Mouse (Mus musculus) embryo, embryonic 11.5 days (tissue): ENCODE data around the gene Ntan1.
"Not testable (repeated sequence)": the region's sequence is repeated elsewhere in the genome, so short reads cannot be mapped to it uniquely, and the experiment has no call there.

Experiments
- DNase-seq: peaks from one replicate; pipeline ENCODE4 v3.0.0-alpha.2; 2012; ENCODE audit warnings: low read depth, low spot score

The Ntan1 gene

GRCm38 (mm10) chr16:13818560-13819393 is at the start of gene Ntan1:
TSS of gene Ntan1 (plus strand) at chr16:13818845.
- DNase-seq, result peak; percentile 93

GRCm38 (mm10) chr16:13771603-13772002 is 47.0 kb upstream of the Ntan1 start:
- not testable (repeated sequence) for DNase-seq

- DNase-seq, result not testable (repeated sequence)
Observed at GRCm38 (mm10) chr16:13772051-13772450, 46.6 kb upstream of the Ntan1 start.

- DNase-seq, result not testable (repeated sequence)
Observed at GRCm38 (mm10) chr16:13774011-13774410, 44.6 kb upstream of the Ntan1 start.

DNA sequence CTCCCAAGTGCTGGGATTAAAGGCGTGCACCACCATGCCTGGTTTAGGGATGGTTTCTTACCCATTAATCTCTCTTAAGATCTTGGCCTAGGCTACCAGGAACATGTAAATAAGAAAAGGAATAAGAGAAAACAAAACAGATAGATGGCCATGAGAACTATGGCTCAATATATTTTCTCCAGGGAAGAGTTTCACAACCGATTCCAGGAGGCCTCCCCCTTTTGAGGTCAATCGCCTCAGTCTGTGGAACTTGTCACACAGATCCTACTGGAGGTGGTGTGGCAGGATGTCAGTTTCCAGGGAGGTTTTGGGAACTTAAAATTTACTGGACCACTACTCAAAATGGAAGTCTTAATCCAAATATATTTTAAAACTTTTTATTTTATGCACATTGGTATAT is 44.0 kb upstream of the Ntan1 start:
- DNase-seq, result not testable (repeated sequence)

GRCm38 (mm10) chr16:13780353-13781036 is 38.1 kb upstream of the Ntan1 start, which contains the start of gene Rrn3:
TSS of gene Rrn3 (plus strand) at chr16:13780708.
- peak; percentile 77 for DNase-seq

GRCm38 (mm10) chr16:13781216-13781615 is 37.4 kb upstream of the Ntan1 start:
- no peak for DNase-seq

- DNase-seq, result no peak
Observed at GRCm38 (mm10) chr16:13785932-13786331, 32.7 kb upstream of the Ntan1 start.

- DNase-seq, result not testable (repeated sequence)
Observed at GRCm38 (mm10) chr16:13793441-13793840, 25.2 kb upstream of the Ntan1 start.

DNA sequence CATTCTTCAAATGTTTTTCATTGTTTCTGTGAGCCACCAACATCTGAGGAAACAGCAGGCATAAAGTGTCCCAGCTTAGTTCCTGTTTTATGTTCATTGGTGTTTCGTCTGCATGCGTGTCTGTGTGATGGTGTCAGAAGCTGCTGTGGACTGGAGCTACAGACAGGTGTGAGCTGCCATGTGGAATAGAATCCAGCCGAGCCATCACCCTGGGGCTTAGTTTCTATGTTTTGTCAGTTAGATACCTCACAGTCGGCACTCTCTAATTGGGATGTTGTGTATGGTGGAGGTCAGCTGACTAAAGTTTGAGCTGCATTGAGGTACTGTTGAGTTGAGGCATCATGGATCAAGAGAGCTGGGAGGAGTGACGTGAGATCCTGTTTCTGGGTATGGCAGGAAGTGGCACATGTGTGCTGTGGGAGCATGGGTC is 21.9 kb upstream of the Ntan1 start:
- no peak for DNase-seq

DNA sequence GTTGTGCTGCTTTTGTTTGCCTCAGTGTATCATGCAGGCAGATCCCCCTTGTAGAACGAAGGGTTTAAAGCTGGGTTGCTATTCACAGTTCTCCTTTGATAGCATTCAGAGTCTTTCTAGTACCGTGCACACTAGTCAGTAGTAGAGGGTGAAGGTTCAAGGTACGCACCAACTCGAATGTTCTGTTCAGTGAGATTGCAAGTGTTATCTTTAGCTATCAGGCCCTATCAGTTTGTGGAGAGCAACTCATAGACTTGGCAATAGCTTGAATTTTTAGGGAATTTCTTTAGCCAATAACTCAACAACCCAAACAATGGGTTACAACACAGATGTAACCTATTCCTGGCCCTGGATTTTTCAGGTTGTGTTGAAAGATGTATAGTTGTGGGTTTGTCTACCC is 17.4 kb upstream of the Ntan1 start:
- DNase-seq, result no peak

DNA sequence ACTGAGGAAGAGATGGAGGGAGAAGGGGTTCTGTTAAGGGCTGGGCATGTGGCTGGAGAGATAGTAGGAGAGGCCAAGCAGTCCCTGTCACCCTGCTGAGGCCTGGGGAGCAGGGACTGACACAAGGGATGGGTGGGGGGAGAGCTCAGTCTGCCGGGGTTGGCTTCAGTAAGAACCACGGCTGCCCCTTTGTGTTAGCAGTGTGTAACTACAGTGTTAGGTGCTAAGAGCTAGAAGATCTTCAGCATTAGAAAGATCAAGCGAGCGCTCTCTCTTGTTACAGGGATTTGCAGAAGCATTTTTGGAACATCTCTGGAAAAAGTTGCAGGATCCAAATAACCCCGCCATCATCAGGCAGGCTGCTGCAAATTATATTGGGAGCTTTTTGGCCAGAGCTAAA is 14.0 kb upstream of the Ntan1 start:
- DNase-seq, result no peak

GRCm38 (mm10) chr16:13807616-13808015 is 11.0 kb upstream of the Ntan1 start:
- DNase-seq, result no peak

- DNase-seq, result no peak
Observed at GRCm38 (mm10) chr16:13808410-13808809, 10.2 kb upstream of the Ntan1 start.

- DNase-seq, result no peak
Observed at GRCm38 (mm10) chr16:13812152-13812551, 6.5 kb upstream of the Ntan1 start.

- DNase-seq, result no peak
Observed at GRCm38 (mm10) chr16:13813200-13813599, 5.4 kb upstream of the Ntan1 start.

GRCm38 (mm10) chr16:13819394-13819743 is 724 bp downstream of the Ntan1 start:
- no peak for DNase-seq

- no peak for DNase-seq
Observed at GRCm38 (mm10) chr16:13819806-13820500, 1.3 kb downstream of the Ntan1 start.

DNA sequence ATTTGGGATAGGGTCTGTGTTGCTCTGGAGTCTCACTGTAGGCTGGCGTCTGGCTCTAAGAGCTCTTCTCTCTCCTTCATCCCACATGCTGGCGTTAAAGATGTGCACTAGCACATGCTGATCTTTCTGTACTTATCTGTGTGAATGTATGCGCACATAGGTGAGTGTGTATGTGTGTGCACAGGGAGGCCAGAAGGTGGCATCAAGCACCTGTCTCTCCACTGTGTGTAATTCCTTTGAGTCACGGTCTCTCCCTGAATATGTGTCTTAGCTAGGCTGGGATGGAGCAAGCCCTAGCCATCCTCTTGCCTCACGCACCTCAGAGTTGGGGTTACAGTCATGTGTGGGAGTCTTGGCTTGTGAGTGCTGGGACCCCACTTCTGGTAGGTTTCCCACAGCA is 2.1 kb downstream of the Ntan1 start:
- DNase-seq, result no peak

GRCm38 (mm10) chr16:13825781-13826490 is 7.3 kb downstream of the Ntan1 start:
- no peak for DNase-seq

GRCm38 (mm10) chr16:13826511-13826910 is 7.9 kb downstream of the Ntan1 start:
- no peak for DNase-seq

- no peak for DNase-seq
Observed at GRCm38 (mm10) chr16:13830444-13830843, 11.8 kb downstream of the Ntan1 start.
